Mouse (Mus musculus) brain, embryonic 14.5 days (tissue): ENCODE data around the gene Slx4ip.

ENCODE experiments used
- CTCF ChIP-seq: fragments of 200-500 bp; IDR thresholded peaks from 2 replicates; pipeline ENCODE4 v1.5.1; 2012; ENCODE audit warnings: inconsistent platforms, mild to moderate bottlenecking, moderate library complexity, borderline replicate concordance; ENCODE audit not compliant: insufficient read depth, insufficient read length; ENCODE audit errors: extremely low read depth
- POLR2A ChIP-seq: fragments of 200-500 bp; IDR thresholded peaks from 2 replicates; pipeline ENCODE4 v1.6.1; 2012; ENCODE audit warnings: mild to moderate bottlenecking, inconsistent platforms, borderline replicate concordance; ENCODE audit not compliant: poor library complexity, insufficient read depth, insufficient read length, severe bottlenecking; ENCODE audit errors: extremely low read depth

GRCm38 (mm10) chr2:136913021-136913420 lies 22.0 kb downstream of the Slx4ip start:
- no peak for TF ChIP-seq CTCF
- TF ChIP-seq POLR2A: no peak
